In genomic region chr13:41352352-41352751, GRCm38 (mm10) we compare ENCODE assay signal across 14 mouse cellular contexts.
A peak's percentile ranks its signal among the peaks of the same experiment; 100 is the strongest.
DNase-seq lines count a peak whose midpoint lies in the region; ATAC-seq and TF ChIP-seq lines count a peak whose summit lies in the region.
"Had no signal": no experiment of that assay in that cellular context is flagged by ENCODE, and none has a peak within 500 bp of the region (broad histone marks: within the 10 kb centered on the region; RNA-seq: fewer than 3 reads in every experiment).

No protein-coding gene starts in this region.

- H3K36me3 ChIP-seq in limb, embryonic 13.5 days, result no peaks in the 10 kb centered on the region
- H3K36me3 ChIP-seq in limb, embryonic 10.5 days, result no peaks in the 10 kb centered on the region
- H3K36me3 ChIP-seq in forebrain, embryonic 16.5 days (ENCODE audit: control insufficient read depth, insufficient read depth), result no peaks in the 10 kb centered on the region
- no peaks in the 10 kb centered on the region for H3K36me3 ChIP-seq in lung, postnatal 0 days (ENCODE audit: insufficient read depth, low read length)
- no peaks in the 10 kb centered on the region for H3K36me3 ChIP-seq in neural tube, embryonic 15.5 days
- H3K36me3 ChIP-seq: neural tube, embryonic 12.5 days had no signal

- H3K9me3 ChIP-seq in limb, embryonic 13.5 days, result no peaks in the 10 kb centered on the region
- no peaks in the 10 kb centered on the region for H3K9me3 ChIP-seq in limb, embryonic 10.5 days (replicated peaks)
- H3K9me3 ChIP-seq in forebrain, embryonic 16.5 days (ENCODE audit: control insufficient read depth, low read length), result no peaks in the 10 kb centered on the region
- no peaks in the 10 kb centered on the region for H3K9me3 ChIP-seq in lung, postnatal 0 days (ENCODE audit: low read length)
- H3K9me3 ChIP-seq in neural tube, embryonic 15.5 days (replicated peaks), result no peaks in the 10 kb centered on the region
- H3K9me3 ChIP-seq: neural tube, embryonic 12.5 days had no signal

- TF ChIP-seq CTCF in lung, postnatal 0 days (IDR thresholded peaks at IDR 0.05), result no peak

- no peak overlapping the region for H3K9ac ChIP-seq in limb, embryonic 13.5 days
- no peak overlapping the region for H3K9ac ChIP-seq in forebrain, embryonic 16.5 days (replicated peaks; ENCODE audit: low read depth, low read length)
- no peak overlapping the region for H3K9ac ChIP-seq in lung, postnatal 0 days (replicated peaks; ENCODE audit: low read depth)
- H3K9ac ChIP-seq in neural tube, embryonic 15.5 days (replicated peaks), result no peak overlapping the region
- H3K9ac ChIP-seq: neural tube, embryonic 12.5 days had no signal

- DNase-seq in limb, embryonic 10.5 days (ENCODE audit: low spot score), result no peak
- peak; percentile 88 for DNase-seq in lung, postnatal 0 days (ENCODE audit: low spot score)
- DNase-seq in urinary bladder, adult 2 months (ENCODE audit: low spot score), result no peak
- no peak for DNase-seq in thymus, adult 18-20 months
- DNase-seq: cerebellum, adult 9-10 months; heart, postnatal 14 days; spleen, adult 18-20 months had no signal

- H3K4me2 ChIP-seq in limb, embryonic 13.5 days (replicated peaks), result peak overlapping the region; percentile 10; the same call in 1 of the 2 replicates
- no peak overlapping the region for H3K4me2 ChIP-seq in forebrain, embryonic 16.5 days (ENCODE audit: low read length)
- H3K4me2 ChIP-seq in lung, postnatal 0 days (replicated peaks; ENCODE audit: low read depth, low read length), result peak overlapping the region; percentile 15; the same call in 1 of the 2 replicates
- H3K4me2 ChIP-seq in neural tube, embryonic 15.5 days, result peak overlapping the region; percentile 17; the same call in 1 of the 2 replicates
- H3K4me2 ChIP-seq: liver, embryonic 11.5 days; neural tube, embryonic 12.5 days had no signal

- H3K4me3 ChIP-seq in limb, embryonic 13.5 days, result no peak overlapping the region
- H3K4me3 ChIP-seq in limb, embryonic 10.5 days, result no peak overlapping the region
- no peak overlapping the region for H3K4me3 ChIP-seq in forebrain, embryonic 16.5 days (replicated peaks; ENCODE audit: low read length)
- H3K4me3 ChIP-seq in lung, postnatal 0 days (ENCODE audit: low read depth, low read length), result no peak overlapping the region
- no peak overlapping the region for H3K4me3 ChIP-seq in neural tube, embryonic 15.5 days (replicated peaks)
- H3K4me3 ChIP-seq: neural tube, embryonic 12.5 days had no signal

- ATAC-seq in limb, embryonic 13.5 days (ENCODE audit: low FRiP score, low read depth), result no peak
- peak; percentile 73 for ATAC-seq in forebrain, embryonic 16.5 days
- peak; percentile 64 for ATAC-seq in lung, postnatal 0 days
- peak; percentile 59; the same call in 1 of the 2 replicates for ATAC-seq in neural tube, embryonic 15.5 days (ENCODE audit: low FRiP score)
- no peak for ATAC-seq in cerebellum, adult (ENCODE audit: insufficient number of reproducible peaks, low FRiP score, low TSS enrichment)
- ATAC-seq: activated CD4-positive, CD25-positive, alpha-beta regulatory T cell, adult 4 months had no signal

- TF ChIP-seq EP300 in lung, postnatal 0 days (IDR thresholded peaks at IDR 0.05), result peak; percentile 91

- peaks cover 58% of the 10 kb centered on the region for H3K4me1 ChIP-seq in limb, embryonic 13.5 days
- peaks cover 21% of the 10 kb centered on the region for H3K4me1 ChIP-seq in limb, embryonic 10.5 days
- peaks cover 35% of the 10 kb centered on the region for H3K4me1 ChIP-seq in forebrain, embryonic 16.5 days (replicated peaks; ENCODE audit: control insufficient read depth, insufficient read depth, low read length)
- H3K4me1 ChIP-seq in lung, postnatal 0 days (ENCODE audit: insufficient read depth, low read depth, low read length), result peaks cover 47% of the 10 kb centered on the region
- peaks cover 56% of the 10 kb centered on the region for H3K4me1 ChIP-seq in neural tube, embryonic 15.5 days

- H3K27me3 ChIP-seq in limb, embryonic 13.5 days, result no peaks in the 10 kb centered on the region
- H3K27me3 ChIP-seq in limb, embryonic 10.5 days (ENCODE audit: low read depth, poor library complexity, severe bottlenecking), result no peaks in the 10 kb centered on the region
- H3K27me3 ChIP-seq in forebrain, embryonic 16.5 days (replicated peaks; ENCODE audit: control insufficient read depth, insufficient read depth, low read length), result no peaks in the 10 kb centered on the region
- no peaks in the 10 kb centered on the region for H3K27me3 ChIP-seq in lung, postnatal 0 days (replicated peaks; ENCODE audit: insufficient read depth, low read length)
- no peaks in the 10 kb centered on the region for H3K27me3 ChIP-seq in neural tube, embryonic 15.5 days (replicated peaks)
- H3K27me3 ChIP-seq: neural tube, embryonic 12.5 days had no signal

- H3K27ac ChIP-seq in limb, embryonic 13.5 days, result no peak overlapping the region
- no peak overlapping the region for H3K27ac ChIP-seq in limb, embryonic 10.5 days
- peak overlapping the region; percentile 2 for H3K27ac ChIP-seq in forebrain, embryonic 16.5 days (ENCODE audit: low read length)
- H3K27ac ChIP-seq in lung, postnatal 0 days (ENCODE audit: low read length), result peak overlapping the region; percentile 64; the same call in 1 of the 2 replicates
- H3K27ac ChIP-seq in neural tube, embryonic 15.5 days (replicated peaks), result peak overlapping the region; percentile 52
- H3K27ac ChIP-seq: neural tube, embryonic 12.5 days had no signal

- 39% methylated on average over 5 of the region's 5 CpGs for WGBS in limb, embryonic 13.5 days
- 62% methylated on average over 5 of the region's 5 CpGs for WGBS in limb, embryonic 10.5 days
- WGBS in forebrain, embryonic 16.5 days, result 8% methylated on average over 5 of the region's 5 CpGs
- 19% methylated on average over 5 of the region's 5 CpGs for WGBS in lung, postnatal 0 days
- 13% methylated on average over 5 of the region's 5 CpGs for WGBS in neural tube, embryonic 15.5 days

Comparison
In these comparisons a context has a peak if more than half of its experiments do, and no peak if none do; other contexts are left out.
1. ATAC-seq: peak in forebrain, embryonic 16.5 days (single experiment), lung, postnatal 0 days (single experiment) and neural tube, embryonic 15.5 days (single experiment); none in limb, embryonic 13.5 days (single experiment) and cerebellum, adult (single experiment).
2. H3K27ac ChIP-seq: peak in forebrain, embryonic 16.5 days (single experiment), lung, postnatal 0 days (single experiment) and neural tube, embryonic 15.5 days (single experiment); none in limb, embryonic 13.5 days (single experiment) and limb, embryonic 10.5 days (single experiment).